Mouse (Mus musculus) forebrain, postnatal 0 days (tissue): Measurements from ENCODE around the gene Prss36. TPM values are rescaled to one million over a fixed set of nuclear protein-coding genes. Genes with fewer than 3 reads are reported as not detected.
"Not testable (repeated sequence)": the region's sequence is repeated elsewhere in the genome, so short reads cannot be mapped to it uniquely, and the experiment has no call there.

Experiments
- ATAC-seq: fragments of 200-750 bp; cut with Nextera tagmentation; 2 replicates; pipeline ENCODE4 v1.8.0; 2017; ENCODE audit warnings: mild to moderate bottlenecking, moderate library complexity
- DNase-seq: peaks from one replicate; pipeline ENCODE4 v3.0.0-alpha.2; 2015
- H3K27ac ChIP-seq: fragments of 300-500 bp; sonication (generic); 2 replicates; pipeline ENCODE4 v1.5.1; 2014; ENCODE audit warnings: low read depth, mild to moderate bottlenecking, antibody characterized with exemption, low read length, moderate library complexity, mixed read lengths
- H3K27me3 ChIP-seq: fragments of 300-500 bp; sonication (generic); 2 replicates; pipeline ENCODE4 v1.6.1; 2014; ENCODE audit warnings: mild to moderate bottlenecking, low read length, mixed read lengths; ENCODE audit not compliant: insufficient read depth
- H3K36me3 ChIP-seq: fragments of 300-500 bp; sonication (generic); 2 replicates; pipeline ENCODE4 v1.6.1; 2014; ENCODE audit warnings: mild to moderate bottlenecking, moderate library complexity; ENCODE audit not compliant: insufficient read depth
- H3K4me1 ChIP-seq: fragments of 300-500 bp; sonication (generic); 2 replicates; pipeline ENCODE4 v1.6.1; 2014; ENCODE audit warnings: antibody characterized with exemption; ENCODE audit not compliant: insufficient read depth
- H3K4me2 ChIP-seq: fragments of 300-500 bp; sonication (generic); 2 replicates; pipeline ENCODE4 v1.6.1; 2014; ENCODE audit warnings: low read depth, mild to moderate bottlenecking, moderate library complexity
- H3K4me3 ChIP-seq: fragments of 300-500 bp; sonication (generic); 2 replicates; pipeline ENCODE4 v1.5.1; 2014; ENCODE audit warnings: low read depth, low read length, mixed read lengths
- H3K9ac ChIP-seq: fragments of 300-500 bp; sonication (generic); 2 replicates; pipeline ENCODE4 v1.6.1; 2014; ENCODE audit warnings: mild to moderate bottlenecking
- H3K9me3 ChIP-seq: fragments of 300-500 bp; sonication (generic); 2 replicates; pipeline ENCODE4 v1.6.1; 2016; ENCODE audit warnings: low read length
- CTCF ChIP-seq: sonication (generic); IDR thresholded peaks from 2 replicates; pipeline ENCODE4 v1.5.1; 2016; ENCODE audit warnings: antibody characterized with exemption, control low read depth, low read depth
- WGBS: fragments of 180-500 bp; shearing (Covaris S2); extraction: QIAGEN DNeasy Blood & Tissue Kit; methylation state at CpG from one replicate; pipeline ENCODE4 v1.1.7; 2014; 5-methylcytosine and 5-hydroxymethylcytosine counted together
- polyA plus RNA-seq: library from polyadenylated mRNA; unstranded; fragments of >200 nt; fragmentation: Nextera tagmentation; extraction: Ambion mirVana; gene quantifications from 2 replicates; pipeline ENCODE4 v1.2.1, GENCODE M21; 2015
- total RNA-seq: library from RNA; depleted of rRNA; stranded (reverse); fragments of >200 nt; gene quantifications from 2 replicates; pipeline ENCODE4 v1.2.3, GENCODE M21; 2014

The Prss36 gene
- total and polyA plus RNA-seq, 2 experiments from 2014 or later: 6.4 to 15.6 TPM

DNA sequence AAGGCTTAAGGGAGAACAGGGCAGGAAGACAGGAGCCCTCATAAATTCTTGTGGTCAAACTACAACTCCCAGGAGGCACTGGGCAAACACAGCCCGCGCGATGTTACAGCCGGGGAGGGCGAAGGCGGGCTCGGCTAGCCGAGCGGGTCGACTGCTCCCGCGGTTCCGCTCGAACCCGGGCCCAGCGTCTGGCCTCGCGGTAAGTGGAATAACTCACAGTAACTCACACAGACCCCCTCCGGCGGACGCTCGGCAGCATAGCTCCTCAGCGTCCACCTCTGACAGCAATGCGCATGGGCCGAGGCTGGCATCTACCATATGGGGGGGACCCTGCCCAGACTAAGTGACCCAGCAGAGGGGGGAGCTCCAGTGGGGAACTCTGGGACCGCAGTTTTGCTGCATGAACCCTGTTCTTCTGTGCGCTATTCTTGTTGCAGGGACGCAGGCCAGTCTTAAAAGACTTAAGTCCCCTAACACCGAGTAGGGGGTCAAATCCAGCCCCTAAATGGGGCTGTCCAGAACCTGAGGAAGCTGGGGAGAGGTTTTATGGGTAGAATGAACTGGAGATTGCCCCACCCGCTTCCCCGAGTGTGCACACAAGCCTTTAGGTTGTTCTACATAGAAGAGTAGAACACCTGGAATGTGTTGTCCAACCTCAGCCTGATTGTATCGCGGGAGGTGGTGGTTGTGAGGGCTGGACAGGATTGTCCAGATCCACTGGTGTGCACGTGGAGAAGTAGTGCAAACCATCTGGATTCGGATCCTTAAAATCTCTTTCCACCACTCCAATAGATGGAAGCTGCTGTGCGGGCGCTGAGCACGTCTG lies 42.3 kb downstream of the Prss36 start, which contains the start of gene Bckdk:
TSS of gene Bckdk (plus strand) at position 112 of the 826 bp plus-strand sequence.
- Histone ChIP-seq H3K27ac (peak within 1 kb of the TSS; percentile 83), H3K4me2 (peak within 1 kb of the TSS; percentile 87), H3K9ac (peak within 1 kb of the TSS; percentile 84), H3K4me3 (peak within 1 kb of the TSS; percentile 63), H3K36me3 (peaks cover 36% of the 10 kb centered on the region), H3K27me3 (no peaks in the 10 kb centered on the region), H3K4me1 (peaks cover 4% of the 10 kb centered on the region), H3K9me3 (no peaks in the 10 kb centered on the region)
- ATAC-seq: peak; percentile 97
- 7% methylated on average over 38 of the region's 38 CpGs for WGBS
- peak; percentile 86 for DNase-seq
- peak; percentile 48 for TF ChIP-seq CTCF

DNA sequence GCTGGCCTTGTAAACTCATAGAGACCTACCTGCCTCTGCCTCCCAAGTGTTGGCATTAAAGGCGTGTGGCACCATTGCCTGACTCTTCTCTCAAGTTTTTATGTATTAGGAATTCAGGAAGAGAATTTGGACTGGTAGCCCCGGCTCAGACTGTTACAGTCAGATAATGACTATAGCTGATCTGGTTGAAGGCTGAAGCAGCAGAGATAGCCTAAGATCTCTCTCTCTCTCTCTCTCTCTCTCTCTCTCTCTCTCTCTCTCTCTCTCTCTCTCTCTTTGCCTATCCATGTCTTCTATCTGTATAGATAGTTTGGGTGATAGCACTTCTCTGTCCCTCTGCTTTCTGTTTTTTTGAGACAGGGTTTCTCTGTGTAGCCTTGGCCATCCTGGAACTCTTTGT lies 44.8 kb downstream of the Prss36 start:
- Histone ChIP-seq H3K27ac (no peak overlapping the region), H3K9me3 (no peaks in the 10 kb centered on the region), H3K9ac (no peak overlapping the region), H3K4me1 (peaks cover 4% of the 10 kb centered on the region), H3K4me2 (no peak overlapping the region), H3K36me3 (peaks cover 12% of the 10 kb centered on the region), H3K4me3 (no peak overlapping the region), H3K27me3 (no peaks in the 10 kb centered on the region)
- TF ChIP-seq CTCF: no peak
- no peak for DNase-seq
- 81% methylated on average over 2 of the region's 2 CpGs for WGBS
- ATAC-seq: no peak

DNA sequence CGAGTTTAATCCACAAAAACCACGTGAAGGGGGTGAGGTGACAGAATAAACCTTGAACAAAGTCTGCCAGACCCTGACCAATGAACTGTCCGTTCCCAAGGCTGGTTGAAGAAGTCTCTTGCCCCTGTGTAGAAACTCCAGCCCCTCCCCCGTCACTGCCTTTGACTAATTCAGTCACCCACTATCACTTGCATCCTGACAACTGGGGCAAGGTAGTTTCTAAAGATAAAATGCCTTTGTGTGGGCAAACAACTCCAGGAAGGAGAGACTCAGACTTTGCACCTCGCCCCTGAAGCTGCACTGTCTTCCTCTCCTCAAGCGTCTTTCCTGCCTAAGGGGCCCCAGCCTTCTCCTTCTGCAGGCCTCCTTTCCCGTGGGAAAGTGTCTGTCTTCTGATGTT lies 46.5 kb downstream of the Prss36 start:
- Histone ChIP-seq H3K27ac (no peak overlapping the region), H3K9me3 (no peaks in the 10 kb centered on the region), H3K27me3 (no peaks in the 10 kb centered on the region), H3K4me1 (peaks cover 7% of the 10 kb centered on the region), H3K4me3 (no peak overlapping the region), H3K4me2 (no peak overlapping the region), H3K36me3 (no peaks in the 10 kb centered on the region), H3K9ac (no peak overlapping the region)
- TF ChIP-seq CTCF: no peak
- no peak for ATAC-seq
- DNase-seq: no peak
- WGBS: 47% methylated on average over 7 of the region's 7 CpGs

DNA sequence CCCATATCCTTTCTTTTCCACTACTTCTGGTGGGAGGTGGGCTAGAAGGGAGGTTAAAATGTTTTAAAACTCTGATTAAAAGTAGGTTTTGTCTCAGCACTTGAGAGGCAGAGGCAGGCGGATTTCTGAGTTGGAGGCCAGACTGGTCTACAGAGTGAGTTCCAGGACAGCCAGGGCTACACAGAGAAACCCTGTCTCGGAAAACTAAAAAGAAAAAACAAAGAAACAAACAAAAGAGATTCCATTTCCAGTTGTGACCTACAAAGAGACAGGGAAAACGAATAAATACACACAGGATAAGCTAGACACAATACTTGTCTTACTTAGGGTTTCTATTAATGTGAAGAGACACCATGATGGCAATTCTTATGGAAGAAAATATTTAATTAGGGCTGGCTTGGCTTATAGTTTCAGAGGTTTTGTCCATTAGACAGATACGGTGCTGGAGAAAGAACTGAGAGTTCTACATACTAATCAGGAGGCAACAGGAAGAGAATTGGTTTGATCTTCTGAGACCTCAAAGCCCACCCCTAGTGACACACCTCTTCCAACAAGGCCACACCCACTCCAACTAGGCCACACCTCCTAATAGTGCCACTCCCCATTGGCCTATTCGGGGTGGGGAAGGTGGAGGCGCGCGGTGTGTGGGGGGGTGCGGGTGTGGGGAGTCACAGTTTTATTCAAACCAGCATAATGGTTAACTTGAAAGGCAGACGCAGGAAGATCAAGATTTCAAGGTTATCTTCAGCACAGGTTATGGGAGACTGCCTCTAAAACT lies 48.2 kb downstream of the Prss36 start:
- 34% methylated on average over 10 of the region's 10 CpGs for WGBS
- Histone ChIP-seq H3K9ac (no peak overlapping the region), H3K36me3 (0 out of 2 replicates have a peak, but pooled peaks cover under 1% of the 10 kb centered on the region), H3K27ac (no peak overlapping the region), H3K4me3 (no peak overlapping the region), H3K4me2 (no peak overlapping the region), H3K4me1 (peaks cover 6% of the 10 kb centered on the region; the same call in 1 of the 2 replicates), H3K9me3 (no peaks in the 10 kb centered on the region), H3K27me3 (no peaks in the 10 kb centered on the region)
- TF ChIP-seq CTCF: no peak
- ATAC-seq (no peak), DNase-seq (no peak)

DNA sequence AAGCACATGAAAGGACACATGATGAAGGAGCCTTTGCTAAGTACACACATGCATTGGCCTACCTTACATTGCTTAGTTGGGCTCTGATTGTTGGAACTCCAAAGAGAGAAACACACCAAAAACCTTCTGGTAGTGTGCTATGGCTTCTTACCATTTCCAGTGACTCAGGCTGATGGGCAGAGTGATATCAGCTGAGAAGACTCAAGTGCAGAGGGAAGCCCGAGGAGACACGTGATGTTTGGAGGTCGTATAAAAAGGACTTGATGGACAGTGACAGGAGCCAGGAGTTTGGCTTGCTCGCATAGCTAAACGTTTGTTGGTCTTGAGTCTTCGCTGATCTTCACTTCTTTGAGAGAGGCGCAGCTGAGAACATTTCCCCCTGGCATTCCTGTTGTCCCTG lies 49.0 kb downstream of the Prss36 start:
- Histone ChIP-seq H3K4me1 (peaks cover 6% of the 10 kb centered on the region; the same call in 1 of the 2 replicates), H3K9me3 (no peaks in the 10 kb centered on the region), H3K27ac (no peak overlapping the region), H3K36me3 (peaks cover 8% of the 10 kb centered on the region; the same call in 1 of the 2 replicates), H3K9ac (no peak overlapping the region), H3K27me3 (no peaks in the 10 kb centered on the region), H3K4me2 (no peak overlapping the region), H3K4me3 (no peak overlapping the region)
- no peak for TF ChIP-seq CTCF
- WGBS: 88% methylated on average over 7 of the region's 7 CpGs
- DNase-seq: no peak
- ATAC-seq: no peak

DNA sequence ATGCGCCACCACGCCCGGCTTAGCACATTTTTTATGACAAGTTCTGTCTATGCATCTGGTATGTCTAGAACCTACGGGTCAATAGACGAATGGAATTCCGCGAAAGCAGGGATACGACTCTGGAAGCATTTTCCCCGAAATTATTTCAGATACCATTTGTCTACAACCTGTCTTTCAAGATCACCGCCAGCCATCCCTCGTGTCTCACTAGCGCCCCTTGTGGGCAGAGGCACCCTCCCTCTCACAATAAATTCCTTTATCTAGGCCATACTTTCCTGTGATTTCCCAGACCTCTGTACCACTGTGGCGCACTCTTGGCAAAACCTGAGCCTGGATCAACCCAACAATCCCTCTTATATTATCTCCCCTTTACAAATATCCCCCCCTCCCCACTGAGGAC lies 50.1 kb downstream of the Prss36 start:
- DNase-seq: peak; percentile 57
- Histone ChIP-seq H3K4me1 (peaks cover 6% of the 10 kb centered on the region; the same call in 1 of the 2 replicates), H3K9ac (no peak overlapping the region), H3K27ac (no peak overlapping the region), H3K4me2 (no peak overlapping the region), H3K27me3 (no peaks in the 10 kb centered on the region), H3K36me3 (peaks cover 9% of the 10 kb centered on the region; the same call in 1 of the 2 replicates), H3K9me3 (no peaks in the 10 kb centered on the region), H3K4me3 (no peak overlapping the region)
- TF ChIP-seq CTCF: peak; percentile 70
- no peak for ATAC-seq
- WGBS: 61% methylated on average over 13 of the region's 13 CpGs

DNA sequence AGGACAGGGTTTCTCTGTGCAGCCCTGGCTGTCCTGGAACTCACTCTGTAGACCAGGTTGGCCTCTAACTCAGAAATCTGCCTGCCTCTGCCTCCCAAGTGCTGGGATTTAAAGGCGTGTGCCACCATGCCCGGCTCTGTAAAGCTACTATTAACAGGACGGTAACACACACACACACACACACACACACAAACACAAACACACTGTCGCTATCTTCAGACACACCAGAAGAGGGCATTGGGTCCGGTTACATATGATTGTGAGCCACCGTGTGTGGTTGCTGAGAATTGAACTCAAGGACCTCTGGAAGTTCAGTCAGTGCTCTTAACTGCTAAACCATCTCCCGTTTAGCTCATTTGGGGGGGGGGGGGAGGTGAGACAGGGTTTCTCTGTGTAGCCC lies 50.6 kb downstream of the Prss36 start:
- not testable (repeated sequence) for H3K27me3 ChIP-seq, H3K9ac ChIP-seq, DNase-seq, H3K27ac ChIP-seq, H3K9me3 ChIP-seq, H3K4me1 ChIP-seq, ATAC-seq
- 75% methylated on average over 7 of the region's 7 CpGs for WGBS
- peak overlapping the region; percentile 61; the same call in 1 of the 2 replicates for H3K4me3 ChIP-seq
- peak overlapping the region; percentile 71 for H3K4me2 ChIP-seq
- peaks cover 12% of the 10 kb centered on the region; the same call in 1 of the 2 replicates for H3K36me3 ChIP-seq
